Mouse (Mus musculus) kidney, adult 2 months (tissue): ENCODE results near the gene Cdc14a.

Source experiments
- CTCF ChIP-seq: fragments of 200-500 bp; conservative IDR thresholded peaks from 2 replicates; pipeline ENCODE4 v1.5.1; 2011; ENCODE audit warnings: low read depth, mild to moderate bottlenecking, control low read depth, low read length, moderate library complexity, mixed read lengths; ENCODE audit not compliant: insufficient read depth, insufficient read length
- POLR2A ChIP-seq: fragments of 200-500 bp; IDR thresholded peaks from one replicate; pipeline ENCODE4 v1.6.1; 2011; ENCODE audit warnings: low read depth, low read length, control low read depth

DNA sequence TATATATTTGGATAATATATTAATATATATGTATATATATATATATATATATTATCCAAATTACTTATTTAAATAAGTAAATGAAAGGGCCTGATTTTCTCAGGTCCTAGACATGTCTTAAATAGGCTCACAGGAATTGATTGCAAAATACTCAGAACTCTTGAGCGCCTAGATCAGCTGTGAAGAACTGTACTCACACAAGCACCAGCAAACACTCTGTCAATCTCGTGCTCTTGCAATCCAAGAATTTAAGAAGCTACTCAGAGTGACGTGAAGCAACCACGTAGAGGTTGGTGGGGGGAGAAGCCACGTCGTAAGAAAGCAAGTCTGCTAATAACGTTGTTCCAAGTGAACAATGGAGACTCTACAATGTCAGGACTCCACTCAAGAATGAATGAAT lies 66.0 kb downstream of the Cdc14a start:
- TF ChIP-seq POLR2A = no peak
- no peak for TF ChIP-seq CTCF
